Mouse (Mus musculus) heart, postnatal 4 days (tissue): ENCODE measurements around the gene Ptpn11. TPM values are rescaled to one million over a fixed set of nuclear protein-coding genes. Genes with fewer than 3 reads are reported as not detected.

Source experiments
- DNase-seq: peaks from one replicate; pipeline ENCODE4 v3.0.0; 2021
- total RNA-seq, 2 experiments: library from RNA; stranded (reverse); gene quantifications; 2 replicates each; pipeline ENCODE4 v1.2.3; 2021

Gene Ptpn11
- total RNA-seq, 2 experiments from 2014 or later, result 99.0 to 107 TPM

DNA sequence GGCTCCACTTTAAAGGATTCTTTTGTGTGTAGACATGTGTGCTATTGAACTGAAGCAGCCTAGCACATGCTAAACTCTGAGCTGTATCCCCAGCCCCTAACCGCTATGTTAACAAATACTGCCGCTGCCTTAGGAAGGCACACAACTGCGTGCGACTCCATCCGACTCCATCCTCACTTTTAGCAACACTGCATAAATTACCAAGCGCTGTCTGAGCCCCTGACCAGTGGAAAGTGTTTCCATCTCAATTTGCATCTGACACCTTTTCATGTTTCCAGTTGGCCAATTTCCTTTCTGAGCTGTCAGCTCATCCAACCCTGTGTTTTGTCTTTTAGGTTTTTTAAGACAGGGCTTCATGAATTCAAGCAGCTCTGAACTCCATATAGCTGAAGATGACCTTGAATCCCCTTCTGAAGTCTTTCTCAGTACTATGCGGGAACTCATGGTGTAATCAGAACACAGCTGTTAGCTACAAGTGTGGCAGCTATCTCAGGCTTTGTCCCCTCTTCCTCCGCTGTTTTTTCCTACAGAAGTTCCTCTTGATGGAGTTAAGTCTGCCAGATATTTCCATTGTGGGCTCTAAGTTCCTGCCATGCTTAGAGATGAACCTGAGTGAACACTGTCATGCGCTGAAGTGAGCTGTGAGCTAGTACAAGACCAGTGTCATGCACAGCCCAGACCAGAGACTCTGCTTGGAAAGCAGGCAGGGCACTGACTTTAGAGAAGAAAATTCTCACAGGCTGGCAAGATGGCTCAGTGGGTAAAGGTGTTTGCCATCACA is 11.9 kb downstream of the Ptpn11 start:
- no peak for DNase-seq

DNA sequence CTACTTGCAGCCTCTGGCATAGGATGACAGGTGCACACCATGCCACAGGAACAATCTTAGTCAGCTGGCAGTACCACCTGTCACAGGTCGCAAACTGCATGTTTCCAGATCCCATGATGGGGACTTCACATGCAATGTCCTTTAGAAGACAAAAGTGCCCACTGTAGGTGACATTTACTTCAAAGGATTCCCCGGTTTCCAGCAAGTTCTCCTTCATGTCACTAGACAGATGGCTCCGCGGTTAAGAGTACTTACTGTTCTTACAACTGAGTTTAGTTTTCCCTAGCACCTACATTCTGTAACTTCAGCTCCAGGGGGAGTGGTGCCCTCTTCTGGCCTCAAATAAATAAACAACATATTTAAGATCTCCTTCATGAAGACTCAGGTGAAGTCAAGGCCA is 18.4 kb downstream of the Ptpn11 start:
- DNase-seq, result no peak

DNA sequence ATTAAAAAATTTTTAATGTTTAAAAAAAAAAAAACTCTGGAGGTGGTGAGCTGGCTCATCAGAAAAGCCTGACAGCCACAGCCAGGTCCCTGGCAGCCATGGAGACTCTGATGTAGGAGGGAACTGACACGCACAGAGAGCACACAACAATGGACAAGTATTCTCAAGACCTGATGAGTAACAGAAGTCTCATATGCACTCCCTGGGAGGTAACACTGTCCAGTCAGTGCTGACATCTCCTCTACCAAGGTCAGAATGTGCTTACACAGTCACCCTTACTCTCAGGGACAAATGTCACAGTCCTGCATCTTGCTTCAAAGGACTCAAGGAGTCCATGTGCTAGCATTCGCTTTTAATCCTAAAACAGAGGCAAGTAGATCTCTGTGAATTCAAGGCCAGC is 21.6 kb downstream of the Ptpn11 start:
- no peak for DNase-seq

DNA sequence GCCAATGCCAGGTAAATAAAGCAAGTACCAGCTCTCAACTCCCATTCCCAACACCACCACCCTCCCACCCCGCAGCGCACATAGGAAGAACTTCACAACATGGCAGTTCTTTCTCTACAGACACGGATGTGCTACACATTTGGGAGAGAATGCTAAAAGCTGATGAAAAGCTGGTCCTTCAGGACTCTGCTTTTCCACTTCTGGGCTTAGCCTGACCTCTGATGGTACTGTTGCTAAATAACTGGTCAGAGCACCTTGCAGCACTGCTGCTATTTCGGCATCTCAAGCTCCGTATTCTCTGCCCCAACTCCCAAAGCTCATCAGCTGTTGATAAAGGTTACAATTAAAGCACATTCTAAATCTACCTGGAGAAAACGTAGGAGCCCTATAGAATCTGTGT is 24.3 kb downstream of the Ptpn11 start:
- DNase-seq, result no peak

DNA sequence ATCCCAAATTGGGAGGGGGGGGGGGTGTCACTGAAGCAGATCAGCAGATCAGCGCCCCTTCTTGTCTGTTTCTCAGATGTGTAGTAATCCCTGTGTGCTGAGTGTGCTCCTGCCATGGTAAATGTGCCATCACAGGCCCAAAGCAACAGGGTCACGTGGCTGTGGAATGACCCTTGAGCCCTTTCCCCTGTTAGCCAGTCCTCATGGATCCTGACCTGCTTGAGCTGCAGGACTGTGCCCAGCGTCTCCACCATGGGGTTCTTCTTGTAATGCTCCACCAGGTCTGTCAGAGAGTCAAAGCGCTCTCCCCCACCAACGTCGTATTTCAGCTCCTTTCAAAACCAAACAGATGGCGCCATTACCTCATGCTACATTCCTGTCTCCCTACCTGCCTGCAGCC is 28.3 kb downstream of the Ptpn11 start:
- no peak for DNase-seq

DNA sequence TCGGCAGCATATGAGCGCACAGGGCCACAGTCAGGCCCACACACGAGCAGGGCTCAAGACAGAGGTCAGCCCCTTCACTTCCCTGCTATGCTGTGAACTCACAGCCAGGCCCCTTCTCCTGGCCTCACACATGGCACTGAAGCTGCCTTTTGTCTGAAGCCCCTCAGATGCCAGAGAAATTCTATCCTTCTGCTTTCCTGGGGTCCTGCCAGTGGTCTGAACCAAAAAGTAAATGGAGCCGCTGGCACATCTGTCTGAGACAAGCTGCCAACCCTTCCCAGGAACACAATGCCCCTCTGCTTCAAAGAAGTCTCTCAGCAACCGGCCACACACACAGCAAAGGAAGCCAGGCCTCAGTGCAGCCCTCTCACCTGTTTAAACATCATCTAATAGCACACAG is 28.9 kb downstream of the Ptpn11 start:
- no peak for DNase-seq

DNA sequence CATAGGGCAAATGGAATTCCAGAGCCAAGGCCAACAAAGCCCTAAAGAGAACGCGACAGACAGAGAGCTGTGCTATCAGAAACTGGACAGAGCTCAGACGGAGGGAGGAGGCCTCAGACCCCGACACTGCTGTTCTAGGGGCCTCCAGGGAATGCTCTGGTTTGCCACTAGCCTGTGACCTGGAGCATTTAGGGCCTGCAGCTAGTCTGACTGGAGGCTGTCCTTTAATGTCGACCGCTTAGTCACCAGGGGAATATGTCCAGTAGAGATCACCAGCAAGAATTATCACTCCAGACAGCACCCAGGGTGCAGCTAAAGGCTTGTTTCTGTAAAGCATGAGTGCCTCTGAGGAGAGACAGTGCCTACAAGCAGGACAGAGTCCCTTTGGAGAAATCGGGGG is 32.2 kb downstream of the Ptpn11 start:
- no peak for DNase-seq

DNA sequence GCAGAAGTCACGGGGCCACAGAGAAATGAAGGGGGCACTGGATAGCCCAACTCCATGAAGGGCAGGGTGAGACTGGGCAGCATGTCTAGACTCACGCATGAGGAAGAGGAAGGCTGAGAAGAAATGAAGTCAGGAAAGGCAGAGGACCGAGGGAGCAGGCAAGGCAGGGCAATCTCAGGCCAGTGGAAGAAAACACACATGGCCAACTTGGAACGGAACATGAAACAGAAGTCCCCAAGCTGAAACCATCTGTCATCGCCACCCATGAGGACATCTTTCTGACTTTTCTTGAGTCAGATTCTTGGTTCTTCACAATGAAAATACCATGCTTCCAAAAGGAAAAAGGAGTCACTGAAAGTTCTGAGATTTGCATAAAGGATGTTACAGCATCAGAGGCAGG is 33.7 kb downstream of the Ptpn11 start:
- DNase-seq, result no peak

DNA sequence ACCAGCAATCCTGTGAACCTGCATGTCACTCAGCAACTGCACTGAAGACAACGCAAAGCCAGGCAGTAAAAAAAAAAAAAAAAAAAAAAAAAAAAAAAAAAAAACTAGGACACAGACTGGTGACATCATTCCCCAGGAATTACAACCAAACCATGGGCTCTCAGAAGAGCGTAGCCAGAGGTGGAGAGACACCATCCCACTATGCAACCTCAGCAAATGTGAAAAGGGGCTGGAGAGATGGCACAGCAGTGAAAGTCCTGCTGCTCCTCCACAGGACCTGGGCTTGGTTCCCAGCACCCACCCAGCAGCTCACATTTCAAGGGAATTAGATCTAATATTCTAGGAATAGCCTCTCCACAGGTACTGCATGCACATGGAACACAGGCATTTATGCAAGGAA is 34.2 kb downstream of the Ptpn11 start:
- no peak for DNase-seq

DNA sequence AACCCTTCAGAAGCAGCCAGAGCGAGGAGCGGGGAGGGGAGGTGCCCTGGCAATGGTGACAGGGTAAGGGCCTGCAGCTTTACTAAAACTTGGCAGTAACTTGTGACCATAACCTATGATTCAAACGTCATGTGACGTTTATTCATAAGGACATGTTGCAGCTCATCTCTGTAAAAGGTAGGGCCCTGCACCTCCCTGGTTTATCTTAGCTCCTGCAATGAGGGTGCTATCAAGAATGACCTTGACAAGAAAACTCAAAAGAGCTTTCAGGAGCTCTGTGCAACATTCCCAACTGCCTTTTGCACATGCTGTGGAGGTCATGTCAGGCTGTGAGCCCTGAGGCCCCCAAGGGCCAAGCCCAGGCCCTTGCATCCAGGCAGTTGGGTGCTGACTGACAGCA is 35.1 kb downstream of the Ptpn11 start:
- no peak for DNase-seq

DNA sequence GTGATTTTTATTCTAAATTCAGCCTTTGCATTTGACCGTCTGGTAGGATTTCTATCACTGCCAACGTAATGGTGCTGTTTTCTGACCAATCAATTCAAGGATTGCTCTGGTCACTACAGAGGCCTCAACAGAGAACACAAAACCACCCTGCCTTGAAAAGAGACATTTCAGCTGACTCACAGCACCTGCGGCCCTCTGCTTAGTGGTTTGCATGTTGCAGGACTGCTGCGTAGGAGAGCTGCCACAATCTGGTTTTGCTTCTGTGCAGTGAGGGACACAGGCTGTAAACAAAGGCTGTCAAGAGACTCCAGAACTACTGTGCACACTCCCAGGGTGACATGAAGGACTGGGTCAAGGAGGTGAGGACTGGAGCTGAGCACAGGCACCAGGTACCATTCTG is 40.5 kb downstream of the Ptpn11 start:
- DNase-seq, result no peak

DNA sequence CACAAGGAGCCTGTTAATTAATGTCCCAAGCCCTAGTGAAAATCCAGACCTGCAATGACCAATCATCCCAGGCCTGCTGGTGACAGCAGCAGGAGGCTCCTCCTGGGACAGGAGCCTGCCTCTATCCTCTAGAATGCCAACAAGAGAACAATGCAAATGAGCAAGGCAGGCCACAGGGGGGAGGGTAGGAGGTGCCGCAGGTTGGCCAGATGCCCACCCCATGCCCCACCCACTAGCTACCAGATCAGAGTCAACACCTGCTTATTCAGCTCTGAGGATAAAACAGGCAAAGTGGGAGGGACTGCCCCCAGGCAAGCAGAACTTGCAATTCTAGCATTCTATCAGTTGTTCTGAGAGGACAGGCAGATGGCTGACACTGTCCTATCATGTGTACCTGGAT is 42.0 kb downstream of the Ptpn11 start:
- DNase-seq, result no peak

DNA sequence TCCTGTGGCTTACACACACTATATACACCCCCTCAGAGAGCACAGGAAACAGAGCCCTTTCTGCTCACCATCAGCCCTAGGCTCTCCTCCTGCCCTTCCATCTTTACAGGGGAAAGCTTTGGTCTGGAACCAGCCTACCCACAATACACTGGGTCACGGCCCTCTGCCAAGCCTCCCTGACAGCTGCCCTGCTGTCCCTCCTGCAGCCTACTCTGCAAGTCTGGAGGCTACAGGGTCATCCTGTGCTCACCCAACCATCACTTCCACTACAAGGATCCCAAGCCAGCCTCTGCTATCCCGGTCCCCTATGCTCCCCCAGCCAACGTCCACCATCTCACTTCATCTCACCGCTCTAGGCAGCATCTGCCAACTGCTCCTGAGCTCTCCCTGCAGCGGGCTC is 44.9 kb downstream of the Ptpn11 start:
- no peak for DNase-seq

DNA sequence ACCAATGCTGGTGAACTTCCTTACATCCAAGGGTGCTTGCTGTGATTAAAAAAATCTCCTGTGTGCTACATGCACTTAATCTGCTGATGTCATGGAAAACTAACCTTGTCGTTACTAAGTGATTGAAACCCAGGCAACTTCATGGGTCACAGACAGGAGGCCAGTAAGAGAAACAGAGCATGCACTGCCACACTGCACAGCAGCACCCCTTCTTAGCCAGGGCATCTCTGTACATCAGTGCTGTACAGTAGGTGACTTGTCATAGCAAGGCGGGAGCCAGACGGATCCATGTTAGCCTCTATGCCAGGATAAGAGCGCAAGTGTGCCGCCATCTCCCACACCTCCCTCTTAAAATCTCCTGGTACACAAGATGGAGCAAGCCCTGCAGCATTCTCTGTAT is 45.6 kb downstream of the Ptpn11 start:
- DNase-seq, result no peak

DNA sequence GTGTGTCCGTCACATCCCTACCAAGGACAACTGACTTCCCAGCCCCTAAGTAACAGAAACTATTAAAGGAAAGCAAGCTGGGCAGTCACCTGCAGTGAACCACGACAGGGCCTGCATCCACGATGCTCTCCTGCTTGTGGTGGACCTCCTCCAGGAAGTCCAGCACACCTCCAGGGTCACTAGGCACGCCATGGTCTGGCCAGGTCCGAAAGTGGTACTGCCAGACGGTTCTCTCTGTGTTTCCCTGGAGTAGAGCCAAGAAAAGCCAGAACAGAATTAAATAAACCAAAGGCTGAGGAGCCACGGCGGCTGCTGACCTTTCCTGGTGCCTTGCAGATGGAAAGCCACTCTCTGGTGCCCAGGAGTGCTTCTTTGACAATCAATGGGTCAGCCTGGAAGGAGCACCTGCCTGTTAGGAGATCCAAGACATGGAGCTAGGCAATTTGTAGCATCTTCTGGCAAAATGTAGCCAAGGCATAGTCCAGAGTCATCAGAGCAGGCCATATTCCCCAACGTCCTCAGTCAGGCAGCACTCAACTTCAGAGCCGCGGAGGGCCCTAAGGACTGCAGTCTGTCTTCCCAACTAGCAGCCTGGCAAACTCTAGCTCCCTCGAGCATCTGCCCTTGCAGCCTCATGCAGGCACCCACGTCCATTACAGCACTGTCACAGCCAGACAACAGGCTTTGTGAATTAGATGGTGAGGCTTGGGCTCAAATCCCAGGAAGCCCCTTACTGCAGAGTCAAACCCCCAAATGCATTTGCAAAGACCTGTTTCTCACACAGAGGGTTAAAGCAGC is 46.6 kb downstream of the Ptpn11 start:
- no peak for DNase-seq

DNA sequence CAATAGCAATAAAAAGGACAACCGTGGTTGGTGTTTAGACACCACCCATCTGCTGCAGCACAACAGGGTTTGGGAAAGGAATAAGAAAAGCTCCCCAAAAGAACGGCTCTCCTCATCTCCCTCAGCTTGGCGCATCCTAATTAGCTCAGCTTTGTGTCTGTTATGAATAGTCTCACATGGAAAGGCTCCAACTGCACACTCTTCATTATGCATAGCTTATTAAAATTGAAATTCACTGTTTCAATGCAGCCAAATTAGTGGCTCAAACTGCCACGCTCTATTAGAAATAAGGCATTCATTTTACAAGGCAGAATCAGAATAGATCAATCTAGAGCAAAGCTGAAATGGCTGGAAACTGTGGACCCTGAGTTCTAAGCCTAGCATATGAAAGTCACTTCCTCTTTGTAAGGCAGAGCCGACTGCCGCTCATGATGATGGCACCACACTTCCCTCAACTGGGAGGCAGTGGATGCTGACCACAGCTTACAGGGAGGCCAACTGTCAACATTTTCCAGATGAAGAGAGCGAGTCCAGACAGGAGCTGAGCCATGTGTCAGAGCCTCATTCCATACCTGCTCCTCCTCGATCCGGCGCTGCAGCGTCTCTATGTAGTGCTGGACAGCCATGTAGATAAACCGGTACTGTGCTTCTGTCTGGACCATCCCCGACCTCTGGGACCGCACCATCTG is 48.6 kb downstream of the Ptpn11 start:
- no peak for DNase-seq

DNA sequence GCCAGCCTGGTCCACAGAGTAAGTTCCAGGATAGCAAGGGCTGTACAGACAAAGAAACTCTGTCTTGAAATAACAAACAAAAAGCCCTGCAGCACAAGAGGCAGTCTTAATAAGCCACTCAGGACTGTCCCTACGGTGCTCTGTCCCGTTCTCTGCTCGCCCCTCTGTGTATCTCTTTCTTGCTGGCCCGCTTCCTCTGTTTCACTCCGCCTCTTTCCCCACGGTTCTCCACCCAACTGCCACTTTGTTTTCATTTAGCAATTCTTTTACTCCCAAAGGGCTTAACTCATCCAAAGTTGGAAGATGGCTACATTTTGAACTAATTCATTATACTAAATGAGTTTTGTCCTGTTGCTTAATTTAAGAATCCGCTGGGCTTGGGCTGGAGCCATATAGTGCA is 50.9 kb downstream of the Ptpn11 start:
- DNase-seq, result no peak

DNA sequence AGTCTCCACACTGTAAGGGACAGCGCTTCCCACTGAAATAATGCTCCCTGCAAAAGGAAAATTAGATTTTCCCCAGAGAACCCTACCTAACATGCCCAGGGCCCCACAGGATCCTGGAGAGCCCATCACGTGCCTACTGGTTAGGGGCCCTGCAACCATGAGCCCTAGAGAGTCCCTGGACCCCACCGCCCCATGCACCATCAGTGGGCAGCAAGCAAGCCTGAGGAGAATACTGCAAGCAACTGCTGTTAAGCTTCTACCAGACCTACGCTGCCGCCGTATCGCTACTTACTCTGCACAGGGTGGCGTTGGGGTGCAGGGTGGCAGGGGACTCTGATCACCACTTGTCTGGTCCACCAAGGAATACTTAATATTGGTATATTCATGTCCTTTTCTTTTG is 54.1 kb downstream of the Ptpn11 start:
- no peak for DNase-seq

DNA sequence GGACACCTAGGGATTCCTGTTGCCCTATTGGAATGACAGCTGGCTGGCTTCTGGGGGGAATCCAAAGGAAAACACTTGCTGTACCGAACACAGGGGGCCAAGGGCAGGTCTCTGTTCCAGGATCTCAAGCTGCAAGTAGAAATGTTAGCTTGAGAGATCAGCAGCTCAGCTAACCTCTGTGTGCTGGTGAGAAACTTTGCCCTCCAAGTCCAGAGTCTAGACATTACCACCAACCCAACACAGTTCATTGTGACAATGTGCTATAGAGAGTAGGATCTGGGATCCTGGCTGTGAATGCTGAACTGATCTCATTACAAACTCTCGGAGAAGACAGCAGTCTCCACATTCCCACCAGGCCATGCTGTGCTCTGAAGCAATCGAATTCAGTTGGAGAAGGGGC is 59.4 kb downstream of the Ptpn11 start:
- no peak for DNase-seq

DNA sequence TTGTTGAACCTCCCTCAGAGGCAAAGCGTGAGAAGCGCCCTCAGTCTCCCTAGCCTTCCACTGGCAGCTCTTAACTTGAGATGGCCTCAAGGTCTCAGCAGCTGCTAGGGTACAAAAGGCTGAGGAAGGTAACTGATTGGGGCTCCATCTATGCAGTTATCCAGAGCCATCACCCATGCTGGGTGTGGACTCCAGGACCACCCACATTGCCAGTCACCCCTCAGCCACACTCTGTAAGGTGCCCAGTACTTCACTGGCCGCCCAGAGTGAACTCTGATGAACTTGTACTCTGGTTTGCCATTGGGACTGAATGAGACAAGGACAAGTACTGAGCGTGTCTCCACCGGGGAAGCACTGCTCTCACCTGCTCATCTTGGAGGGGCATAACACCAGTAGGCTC is 61.9 kb downstream of the Ptpn11 start:
- DNase-seq, result no peak

DNA sequence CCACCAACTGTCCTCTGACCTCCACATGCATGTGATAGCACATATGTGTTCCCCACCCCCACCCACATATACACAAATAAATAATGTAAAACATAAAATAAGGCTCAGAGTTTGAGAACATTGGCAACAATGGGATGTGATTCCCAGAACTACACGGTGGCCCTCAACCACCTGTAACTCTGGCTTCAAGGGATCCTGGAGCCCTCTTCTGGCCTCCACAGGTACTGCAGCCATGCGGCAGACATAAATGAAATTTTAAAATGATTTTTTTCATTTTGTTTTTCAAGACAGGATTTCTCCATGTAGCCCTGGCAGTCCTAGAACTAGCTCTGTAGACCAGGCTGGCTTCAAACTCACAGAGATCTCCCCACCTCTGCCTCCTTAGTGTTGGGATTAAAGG is 65.1 kb downstream of the Ptpn11 start:
- no peak for DNase-seq

DNA sequence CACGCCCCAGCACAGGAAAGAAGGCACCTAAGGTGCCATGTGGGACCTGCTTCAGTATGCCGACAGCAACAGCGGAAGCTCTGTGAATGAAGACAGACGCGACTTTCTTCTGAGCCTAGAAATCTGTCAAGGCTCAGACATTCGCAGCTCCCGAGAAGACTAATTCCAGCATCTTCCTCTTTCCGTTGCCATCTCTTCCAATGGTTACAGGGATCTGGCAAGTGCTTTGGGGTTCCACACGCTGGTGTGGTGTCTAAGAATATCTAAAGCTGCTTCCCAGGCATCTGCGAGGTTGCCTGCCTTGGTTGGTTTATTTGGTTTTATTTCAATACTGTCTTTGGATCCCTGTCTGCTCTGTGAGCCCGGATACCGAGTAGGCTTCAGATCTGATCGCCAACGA is 65.6 kb downstream of the Ptpn11 start:
- DNase-seq, result no peak
